Mouse (Mus musculus) liver, embryonic 13.5 days (tissue): Measurements from ENCODE around the gene Tmem167b. TPM values are rescaled to one million over a fixed set of nuclear protein-coding genes. Genes with fewer than 3 reads are reported as not detected.
"Not testable (repeated sequence)": the region's sequence is repeated elsewhere in the genome, so short reads cannot be mapped to it uniquely, and the experiment has no call there.

Experiments used
- ATAC-seq: fragments of 200-750 bp; cut with Nextera tagmentation; 2 replicates; pipeline ENCODE4 v1.8.0; 2017; ENCODE audit warnings: low read depth, mild to moderate bottlenecking, moderate number of reproducible peaks, moderate library complexity
- DNase-seq: peaks from one replicate; pipeline ENCODE4 v3.0.0; 2022
- H3K27ac ChIP-seq: fragments of 300-500 bp; sonication (generic); 2 replicates; pipeline ENCODE4 v1.5.1; 2015; ENCODE audit warnings: moderate library complexity, mild to moderate bottlenecking, inconsistent platforms
- H3K27me3 ChIP-seq: fragments of 300-500 bp; sonication (generic); 2 replicates; pipeline ENCODE4 v1.6.1; 2015; ENCODE audit warnings: mild to moderate bottlenecking, inconsistent platforms
- H3K36me3 ChIP-seq: fragments of 300-500 bp; sonication (generic); 2 replicates; pipeline ENCODE4 v1.6.1; 2015; ENCODE audit warnings: mild to moderate bottlenecking, inconsistent platforms
- H3K4me1 ChIP-seq: fragments of 300-500 bp; sonication (generic); replicated peaks from 2 replicates; pipeline ENCODE4 v1.6.1; 2015; ENCODE audit warnings: inconsistent platforms
- H3K4me2 ChIP-seq: fragments of 300-500 bp; sonication (generic); 2 replicates; pipeline ENCODE4 v1.6.1; 2015; ENCODE audit warnings: inconsistent platforms, mild to moderate bottlenecking, moderate library complexity
- H3K4me3 ChIP-seq: fragments of 300-500 bp; sonication (generic); replicated peaks from 2 replicates; pipeline ENCODE4 v1.5.1; 2015; ENCODE audit warnings: mild to moderate bottlenecking, inconsistent platforms
- H3K9ac ChIP-seq: fragments of 300-500 bp; sonication (generic); 2 replicates; pipeline ENCODE4 v1.6.1; 2015; ENCODE audit warnings: mild to moderate bottlenecking, inconsistent platforms
- H3K9me3 ChIP-seq: fragments of 300-500 bp; sonication (generic); replicated peaks from 2 replicates; pipeline ENCODE4 v1.6.1; 2016; ENCODE audit warnings: inconsistent platforms
- WGBS: fragments of 180-500 bp; shearing (Covaris S2); methylation state at CpG from one replicate; pipeline ENCODE4 v1.1.7; 2015; ENCODE audit not compliant: insufficient replicate concordance; 5-methylcytosine and 5-hydroxymethylcytosine counted together
- polyA plus RNA-seq: library from polyadenylated mRNA; unstranded; fragments of >200 nt; fragmentation: Nextera tagmentation; extraction: Ambion mirVana; gene quantifications from 2 replicates; pipeline ENCODE4 v1.2.1, GENCODE M21; 2015

The Tmem167b gene
- polyA plus RNA-seq, 1 experiment from 2014 or later = 13.7 TPM

GRCm38 (mm10) chr3:108569636-108570035 lies 7.4 kb upstream of the Tmem167b start:
- peaks cover 24% of the 10 kb centered on the region for H3K4me1 ChIP-seq
- DNase-seq, H3K9ac ChIP-seq, H3K9me3 ChIP-seq, H3K36me3 ChIP-seq, H3K4me3 ChIP-seq, H3K4me2 ChIP-seq, H3K27ac ChIP-seq, ATAC-seq: not testable (repeated sequence)
- H3K27me3 ChIP-seq = peaks cover 17% of the 10 kb centered on the region
- WGBS = 31% methylated on average over 3 of the region's 3 CpGs

GRCm38 (mm10) chr3:108567990-108568877 lies 6.0 kb upstream of the Tmem167b start:
- Histone ChIP-seq H3K4me1 (peaks cover 25% of the 10 kb centered on the region), H3K9ac (no peak overlapping the region), H3K4me3 (no peak overlapping the region), H3K4me2 (no peak overlapping the region), H3K9me3 (no peaks in the 10 kb centered on the region), H3K27me3 (peaks cover 17% of the 10 kb centered on the region), H3K27ac (no peak overlapping the region), H3K36me3 (no peaks in the 10 kb centered on the region)
- DNase-seq = no peak
- WGBS = 56% methylated on average over 15 of the region's 15 CpGs
- ATAC-seq = no peak

DNA sequence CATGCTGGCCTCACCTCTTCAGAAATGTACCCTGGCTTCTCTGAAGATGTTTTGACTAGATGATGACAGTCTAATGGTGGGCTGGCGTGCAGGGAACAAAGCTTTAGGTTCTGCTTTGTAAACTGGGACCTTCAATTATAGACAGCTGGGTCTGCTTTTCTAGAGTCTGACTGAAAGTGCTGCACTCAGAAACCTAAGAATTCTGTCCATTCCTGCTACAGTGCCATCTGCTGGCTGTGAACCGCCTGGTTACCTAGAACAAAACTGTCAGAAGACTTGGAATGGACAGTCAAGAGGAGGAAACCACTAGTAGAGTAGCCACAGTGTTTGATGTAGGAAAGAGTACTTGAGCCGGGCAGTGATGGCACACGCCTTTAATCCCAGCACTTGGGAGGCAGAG lies 1.0 kb upstream of the Tmem167b start:
- H3K4me3 ChIP-seq = peak overlapping the region; percentile 83
- 0% methylated on average over 4 of the region's 4 CpGs for WGBS
- H3K9me3 ChIP-seq = no peaks in the 10 kb centered on the region
- ATAC-seq = no peak
- H3K36me3 ChIP-seq = peaks cover 20% of the 10 kb centered on the region
- peak; percentile 69 for DNase-seq
- H3K27ac ChIP-seq = peak overlapping the region; percentile 90
- peaks cover 4% of the 10 kb centered on the region; the same call in 1 of the 2 replicates for H3K27me3 ChIP-seq
- H3K4me1 ChIP-seq = peaks cover 51% of the 10 kb centered on the region
- H3K9ac ChIP-seq = peak overlapping the region; percentile 69
- peak overlapping the region; percentile 85 for H3K4me2 ChIP-seq

DNA sequence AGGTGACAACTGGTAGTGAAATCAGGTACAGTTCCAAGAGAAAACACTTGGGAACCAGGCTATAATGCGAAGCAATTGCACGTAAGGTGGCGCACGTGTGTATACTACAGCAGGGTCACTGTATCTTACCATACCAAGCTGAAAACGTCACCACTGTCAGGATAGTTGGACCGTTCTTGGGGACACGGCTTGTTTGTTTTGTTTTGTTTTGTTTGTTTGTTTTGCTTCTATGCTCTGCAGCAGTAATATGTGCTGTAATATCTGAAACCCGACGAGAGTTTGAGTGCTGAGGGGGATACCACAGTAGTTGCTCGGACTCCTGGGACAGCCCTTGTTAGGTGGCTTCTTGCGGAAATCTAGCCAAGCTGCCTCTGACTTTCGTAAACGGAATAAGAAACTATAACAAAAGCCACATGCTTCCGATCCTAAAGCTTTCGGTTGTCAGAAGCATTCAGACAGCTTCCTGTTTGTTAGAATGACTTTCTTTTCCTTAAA lies 558 bp upstream of the Tmem167b start:
- Histone ChIP-seq H3K27me3 (peaks cover under 1% of the 10 kb centered on the region; the same call in 1 of the 2 replicates), H3K4me3 (peak overlapping the region; percentile 83), H3K4me2 (peak overlapping the region; percentile 85), H3K9me3 (no peaks in the 10 kb centered on the region), H3K4me1 (peaks cover 56% of the 10 kb centered on the region), H3K36me3 (peaks cover 23% of the 10 kb centered on the region), H3K27ac (peak overlapping the region; percentile 90), H3K9ac (peak overlapping the region; percentile 69)
- ATAC-seq (peak; percentile 67), DNase-seq (no peak)
- WGBS = 3% methylated on average over 15 of the region's 15 CpGs

- Histone ChIP-seq H3K4me2 (peak overlapping the region; percentile 39), H3K9me3 (no peaks in the 10 kb centered on the region), H3K4me1 (peaks cover 59% of the 10 kb centered on the region), H3K27ac (peak overlapping the region; percentile 86), H3K36me3 (peaks cover 32% of the 10 kb centered on the region), H3K4me3 (no peak overlapping the region), H3K27me3 (no peaks in the 10 kb centered on the region), H3K9ac (peak overlapping the region; percentile 35)
- 64% methylated on average over 4 of the region's 4 CpGs for WGBS
- DNase-seq (peak; percentile 45), ATAC-seq (no peak)
Measured at GRCm38 (mm10) chr3:108557888-108558287, 4.4 kb downstream of the Tmem167b start.

GRCm38 (mm10) chr3:108554587-108555312 lies 7.5 kb downstream of the Tmem167b start:
- WGBS = 17% methylated on average over 22 of the region's 22 CpGs
- peaks cover 35% of the 10 kb centered on the region for H3K4me1 ChIP-seq
- no peaks in the 10 kb centered on the region for H3K27me3 ChIP-seq
- H3K27ac ChIP-seq = peak overlapping the region; percentile 87
- ATAC-seq = peak; percentile 90
- H3K9me3 ChIP-seq = no peaks in the 10 kb centered on the region
- peak overlapping the region; percentile 94 for H3K9ac ChIP-seq
- peaks cover 24% of the 10 kb centered on the region for H3K36me3 ChIP-seq
- peak overlapping the region; percentile 90 for H3K4me3 ChIP-seq
- peak overlapping the region; percentile 95 for H3K4me2 ChIP-seq
- peak; percentile 87 for DNase-seq

DNA sequence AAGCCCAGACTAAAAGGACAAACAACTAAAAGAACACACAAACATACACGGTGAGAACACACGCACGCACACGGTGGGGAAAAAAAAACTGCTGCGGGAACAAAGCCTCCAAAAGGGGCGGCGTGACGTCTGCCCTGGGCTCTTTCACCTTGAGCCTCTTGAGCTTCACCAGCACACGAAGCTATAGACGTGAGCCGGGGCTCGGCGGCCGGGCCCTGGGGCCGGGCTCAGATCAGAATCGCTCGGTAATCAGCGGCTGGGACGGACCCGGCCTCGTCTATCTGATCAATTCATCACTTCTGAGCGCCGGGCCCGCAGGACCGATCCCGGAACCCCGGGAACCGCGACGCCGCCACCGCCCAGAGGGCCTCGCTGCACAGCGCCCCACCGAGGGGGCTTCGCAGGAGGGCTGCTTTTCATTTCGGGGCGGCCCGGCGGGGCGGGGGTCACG lies 8.1 kb downstream of the Tmem167b start:
- Histone ChIP-seq H3K27me3 (no peaks in the 10 kb centered on the region), H3K36me3 (peaks cover 20% of the 10 kb centered on the region), H3K27ac (peak overlapping the region; percentile 87), H3K4me3 (peak overlapping the region; percentile 90), H3K4me1 (peaks cover 28% of the 10 kb centered on the region), H3K9ac (peak overlapping the region; percentile 94), H3K9me3 (no peaks in the 10 kb centered on the region), H3K4me2 (peak overlapping the region; percentile 95)
- 1% methylated on average over 41 of the region's 42 CpGs for WGBS
- peak; percentile 48 for DNase-seq
- ATAC-seq = peak; percentile 70

- no peak overlapping the region for H3K27ac ChIP-seq
- no peak for ATAC-seq
Measured at GRCm38 (mm10) chr3:108542299-108542698, 20.0 kb downstream of the Tmem167b start.

GRCm38 (mm10) chr3:108537303-108537702 lies 25.0 kb downstream of the Tmem167b start:
- Histone ChIP-seq H3K9ac (no peak overlapping the region), H3K36me3 (no peaks in the 10 kb centered on the region), H3K4me2 (peak overlapping the region; percentile 34), H3K9me3 (no peaks in the 10 kb centered on the region), H3K27me3 (peaks cover 37% of the 10 kb centered on the region), H3K4me3 (no peak overlapping the region), H3K4me1 (peaks cover 17% of the 10 kb centered on the region), H3K27ac (no peak overlapping the region)
- peak; percentile 74 for ATAC-seq
- 5% methylated on average over 17 of the region's 17 CpGs for WGBS
- peak; percentile 67 for DNase-seq

More at GRCm38 (mm10) chr3:108542299-108542698, 20.0 kb downstream of the Tmem167b start:
- H3K4me3 ChIP-seq = no peak overlapping the region
- H3K9me3 ChIP-seq = no peaks in the 10 kb centered on the region
- H3K36me3 ChIP-seq = no peaks in the 10 kb centered on the region
- peaks cover 4% of the 10 kb centered on the region for H3K4me1 ChIP-seq
- no peak overlapping the region for H3K4me2 ChIP-seq
- no peak for DNase-seq
- WGBS = 64% methylated on average over 11 of the region's 11 CpGs
- H3K27me3 ChIP-seq = peaks cover 10% of the 10 kb centered on the region
- no peak overlapping the region for H3K9ac ChIP-seq

DNA sequence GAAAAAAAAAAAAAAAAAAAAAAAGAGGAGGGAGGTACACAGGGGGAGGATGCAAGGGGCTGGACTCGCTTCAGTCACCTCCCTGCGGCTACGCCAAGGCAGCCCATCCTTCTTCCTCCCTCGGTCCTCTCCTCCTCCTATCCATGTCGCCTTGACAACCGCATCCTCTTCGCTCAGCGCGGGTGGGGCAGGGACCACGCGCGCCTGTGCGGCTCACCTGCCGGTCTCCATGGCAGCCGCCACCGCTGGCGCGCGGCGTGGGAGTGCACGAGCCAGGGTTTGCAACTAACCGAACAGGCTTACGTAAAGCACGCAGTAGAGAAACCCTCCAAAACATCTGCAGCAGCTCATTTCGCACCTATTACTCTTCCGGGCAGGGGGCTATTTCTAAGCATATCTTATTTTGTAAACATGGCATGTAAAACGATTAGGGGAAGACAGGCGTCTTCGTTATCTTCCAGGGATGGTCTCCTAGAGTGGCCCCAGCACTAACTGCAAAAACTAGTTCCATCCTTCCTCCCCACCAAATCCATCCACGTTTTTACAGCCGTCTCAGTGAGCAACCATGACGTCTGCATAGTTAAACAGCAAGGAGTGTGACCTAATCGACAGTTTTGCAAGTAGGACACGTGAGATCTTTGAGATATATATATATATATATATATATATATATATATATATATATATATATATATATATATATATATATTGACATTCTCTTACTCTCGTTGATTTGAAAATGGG lies 25.6 kb downstream of the Tmem167b start, which contains the start of gene 5330417C22Rik:
TSS of gene 5330417C22Rik (minus strand) at position 20 of the 744 bp plus-strand sequence.
- Histone ChIP-seq H3K4me1 (peaks cover 17% of the 10 kb centered on the region), H3K9me3 (no peaks in the 10 kb centered on the region), H3K27me3 (peaks cover 37% of the 10 kb centered on the region), H3K9ac (no peak within 1 kb of the TSS), H3K4me2 (peak within 1 kb of the TSS; percentile 41), H3K36me3 (no peaks in the 10 kb centered on the region), H3K27ac (no peak within 1 kb of the TSS), H3K4me3 (peak within 1 kb of the TSS; percentile 31)
- WGBS = 2% methylated on average over 35 of the region's 35 CpGs
- DNase-seq = no peak
- no peak; the same call in 1 of the 2 replicates for ATAC-seq
